Mouse (Mus musculus) neural tube, postnatal 0 days (tissue): ENCODE data around the gene Gm44790. TPM values are rescaled to one million over a fixed set of nuclear protein-coding genes. Genes with fewer than 3 reads are reported as not detected.

Experiments used
- polyA plus RNA-seq: library from polyadenylated mRNA; unstranded; fragments of >200 nt; fragmentation: Nextera tagmentation; extraction: Ambion mirVana; gene quantifications from 2 replicates; pipeline ENCODE4 v1.2.1, GENCODE M21; 2015

Gm44790 gene
- not detected in 2 replicates for polyA plus RNA-seq

DNA sequence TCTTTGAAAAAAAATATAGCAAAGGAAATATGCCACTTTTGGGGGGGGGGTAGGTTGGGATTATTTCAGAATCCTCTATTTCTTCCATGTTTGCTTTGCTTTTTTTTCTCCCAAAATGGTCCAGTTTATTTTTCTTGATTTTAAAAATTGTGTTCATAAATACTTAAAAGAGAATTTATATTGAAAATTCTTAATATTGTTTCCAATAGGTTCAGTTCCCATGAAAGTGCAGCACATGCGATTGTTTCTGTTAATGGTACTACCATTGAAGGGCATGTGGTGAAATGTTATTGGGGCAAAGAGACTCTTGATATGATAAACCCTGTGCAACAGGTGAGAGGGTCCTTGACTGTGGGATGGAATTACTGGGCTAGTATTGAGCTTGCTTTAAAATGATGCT lies at the start of gene Gm44790:
Gene Gm44790, plus strand, starts transcription at position 301 of the 400 bp plus-strand sequence.

DNA sequence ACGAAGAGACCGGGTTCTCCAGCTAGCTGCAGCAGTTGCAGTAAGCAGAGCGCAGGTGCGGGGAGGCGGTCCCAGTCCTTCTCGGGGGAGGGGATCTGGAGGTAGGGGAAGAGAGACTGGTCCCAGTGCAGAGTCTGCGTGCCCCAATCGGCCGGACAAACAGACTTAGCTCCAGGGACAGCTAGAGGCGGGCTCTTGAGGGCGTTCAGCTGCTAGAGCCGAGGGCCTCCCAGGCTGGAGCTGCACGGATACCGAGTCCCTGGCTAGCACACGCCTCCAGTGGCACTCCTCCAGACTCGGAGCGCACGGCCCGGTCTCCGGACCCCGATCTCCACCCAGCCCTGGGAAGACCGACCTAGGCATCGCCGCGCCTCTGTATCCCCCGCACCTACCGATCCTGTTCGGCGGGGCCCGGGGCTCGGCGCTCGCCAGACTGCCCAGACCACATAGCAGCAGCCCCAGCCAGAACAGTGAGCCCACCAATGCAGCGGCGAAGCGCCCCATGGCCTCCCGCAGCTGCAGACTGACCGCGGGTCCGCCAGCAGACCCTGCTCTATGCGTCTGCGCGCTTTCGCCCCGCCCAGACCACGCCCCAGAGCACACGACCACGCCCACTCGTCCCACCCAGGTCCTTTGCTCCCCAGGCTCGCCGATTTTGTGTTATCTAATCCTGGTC lies 29.7 kb upstream of the Gm44790 start, which contains the start of gene Pcyox1:
Gene Pcyox1, minus strand, starts transcription at position 574 of the 676 bp plus-strand sequence.

DNA sequence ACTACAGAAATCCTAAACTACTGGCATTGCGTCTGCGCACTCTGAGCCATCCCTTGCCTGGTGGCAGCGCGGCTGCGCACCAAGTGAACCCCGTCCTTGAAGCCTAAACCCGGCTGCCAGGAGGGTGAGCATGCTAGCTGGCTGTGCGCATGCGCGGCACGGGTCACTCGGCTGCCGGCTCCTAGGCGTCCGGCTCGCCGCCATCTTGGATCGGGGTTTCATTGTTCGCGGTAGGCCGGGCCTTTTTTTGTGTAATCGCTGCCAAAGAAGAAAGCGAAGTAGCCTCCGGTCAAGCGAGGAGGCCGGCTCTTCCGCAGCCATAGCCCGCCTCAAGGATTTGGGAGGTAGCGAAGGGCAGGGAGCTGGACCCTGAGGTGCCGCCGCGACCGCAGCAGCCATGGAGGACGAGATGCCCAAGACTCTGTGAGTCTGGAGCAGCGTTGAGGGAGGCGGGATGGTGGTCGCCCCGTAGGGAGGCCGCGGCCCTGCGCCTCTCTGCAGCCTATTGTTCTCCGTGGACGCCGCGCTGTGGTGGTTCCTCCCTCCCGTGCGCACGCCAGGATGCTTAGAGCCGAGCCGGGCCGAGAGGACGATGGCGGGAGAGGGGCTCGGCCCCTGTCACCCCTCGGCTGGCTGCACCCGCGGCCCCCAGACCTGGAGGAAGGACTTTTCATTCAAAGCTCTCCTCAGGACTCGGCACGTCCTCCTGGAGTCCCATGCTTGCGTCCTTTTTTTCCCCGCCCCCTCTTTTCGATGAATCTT lies 22.2 kb upstream of the Gm44790 start, which contains the start of gene Tia1:
Gene Tia1, plus strand, starts transcription at position 120 of the 762 bp plus-strand sequence.

DNA sequence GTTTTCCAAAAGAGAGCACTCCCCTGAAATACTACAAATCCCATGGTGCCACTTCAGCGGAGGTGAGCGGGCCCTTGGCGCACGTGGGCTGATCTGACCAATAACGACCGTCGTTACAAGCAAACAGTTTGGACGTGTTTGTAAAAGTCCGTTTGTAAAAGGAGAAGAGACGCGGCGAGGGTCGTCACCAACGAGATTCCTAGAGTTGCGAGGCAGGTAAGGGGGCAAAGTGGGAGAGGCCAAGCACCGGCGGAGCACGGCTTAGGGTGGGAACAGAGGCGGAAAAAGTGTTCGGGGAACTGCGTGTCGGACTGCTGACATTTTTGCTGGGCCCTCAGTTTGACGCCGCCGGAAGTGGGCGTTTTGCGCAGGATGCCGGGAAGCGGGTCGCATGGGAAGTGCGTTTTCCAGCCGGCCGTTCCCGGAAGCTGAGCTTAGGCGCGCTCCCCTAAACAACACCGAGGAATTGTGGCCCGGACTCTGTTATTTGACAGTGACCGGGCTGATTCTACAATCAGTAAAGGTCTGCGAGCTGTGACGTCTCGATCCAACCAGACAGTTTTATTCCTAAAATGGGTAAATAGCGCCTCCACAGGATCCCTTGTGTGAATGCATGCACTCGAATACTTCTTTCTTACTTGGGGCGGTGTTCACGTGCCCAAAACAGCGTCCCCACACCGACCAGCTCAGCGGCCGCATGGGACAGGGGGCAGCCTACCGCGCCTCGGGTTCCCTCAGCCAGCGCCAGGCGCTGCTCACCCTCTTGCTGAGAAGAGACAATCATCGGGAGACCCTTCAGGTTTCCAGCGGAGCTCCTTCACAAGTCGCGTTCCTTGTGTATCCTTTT lies 12.0 kb downstream of the Gm44790 start, which contains the start of gene C87436:
Gene C87436, plus strand, starts transcription at position 103 of the 847 bp plus-strand sequence.

Other genes starting within 250 kb of the Gm44790 start
- 18.2 and 21.6 TPM in 2 replicates for gene Tgfa, start 231.4 kb upstream of the Gm44790 start, polyA plus RNA-seq
- gene Fam136a, start 61.0 kb upstream of the Gm44790 start, polyA plus RNA-seq: 75.9 and 78.6 TPM in 2 replicates
- gene Snrpg, start 55.4 kb upstream of the Gm44790 start, polyA plus RNA-seq: 254 and 295 TPM in 2 replicates
- gene Pcyox1, start 29.5 kb upstream of the Gm44790 start, polyA plus RNA-seq: 82.4 and 86.2 TPM in 2 replicates
- 137 and 164 TPM in 2 replicates for gene Tia1, start 22.4 kb upstream of the Gm44790 start, polyA plus RNA-seq
- gene C87436, start 11.7 kb downstream of the Gm44790 start, polyA plus RNA-seq: 18.0 and 19.4 TPM in 2 replicates
- gene Pcbp1, start 99.7 kb downstream of the Gm44790 start, polyA plus RNA-seq: 283 and 321 TPM in 2 replicates
- gene Asprv1, start 201.5 kb downstream of the Gm44790 start, polyA plus RNA-seq: 0.92 and 1.6 TPM in 2 replicates
- 9.4 and 11.2 TPM in 2 replicates for gene Mxd1, start 242.5 kb downstream of the Gm44790 start, polyA plus RNA-seq